Mouse (Mus musculus): ENCODE data around the gene Zbtb20. TPM values are rescaled to one million over a fixed set of nuclear protein-coding genes. Genes with fewer than 3 reads are reported as not detected.

Gene Zbtb20
- polyA plus RNA-seq, 1 experiment from 2014 or later = 18.8 TPM

- 0 out of 2 replicates have a peak, but pooled peaks cover 8% of the 10 kb centered on the region for H3K4me1 ChIP-seq (replicated peaks)
- no peaks in the 10 kb centered on the region for H3K36me3 ChIP-seq
- H3K4me2 ChIP-seq (replicated peaks) = 0 out of 2 replicates have a peak overlapping the region, but pooled peaks have one; percentile 22
- no peak overlapping the region for H3K9ac ChIP-seq
- peak; percentile 42; the same call in 1 of the 2 replicates for ATAC-seq
- no peak overlapping the region for H3K4me3 ChIP-seq (replicated peaks)
- H3K9me3 ChIP-seq = no peaks in the 10 kb centered on the region
- 32% methylated on average over 11 of the region's 11 CpGs for WGBS
- no peak overlapping the region for H3K27ac ChIP-seq
- no peaks in the 10 kb centered on the region for H3K27me3 ChIP-seq (replicated peaks)
Measured at GRCm38 (mm10) chr16:43334411-43335150, 458.9 kb downstream of the Zbtb20 start.

- Histone ChIP-seq H3K9ac (no peak overlapping the region), H3K4me2 (replicated peaks) (no peak overlapping the region), H3K27ac (no peak overlapping the region), H3K27me3 (replicated peaks) (no peaks in the 10 kb centered on the region), H3K36me3 (no peaks in the 10 kb centered on the region), H3K4me1 (replicated peaks) (0 out of 2 replicates have a peak, but pooled peaks cover 8% of the 10 kb centered on the region), H3K9me3 (no peaks in the 10 kb centered on the region), H3K4me3 (replicated peaks) (no peak overlapping the region)
- ATAC-seq = peak; percentile 81
- WGBS = 48% methylated on average over 8 of the region's 8 CpGs
Measured at GRCm38 (mm10) chr16:43335151-43335823, 459.6 kb downstream of the Zbtb20 start.

- 75% methylated on average over 4 of the region's 4 CpGs for WGBS
- no peak overlapping the region for H3K4me2 ChIP-seq (replicated peaks)
- no peak for ATAC-seq
- H3K9me3 ChIP-seq = no peaks in the 10 kb centered on the region
- no peaks in the 10 kb centered on the region for H3K36me3 ChIP-seq
- 0 out of 2 replicates have a peak, but pooled peaks cover 8% of the 10 kb centered on the region for H3K4me1 ChIP-seq (replicated peaks)
- no peak overlapping the region for H3K9ac ChIP-seq
- no peaks in the 10 kb centered on the region for H3K27me3 ChIP-seq (replicated peaks)
- H3K4me3 ChIP-seq (replicated peaks) = no peak overlapping the region
- no peak overlapping the region for H3K27ac ChIP-seq
Measured at GRCm38 (mm10) chr16:43335824-43336215, 460.1 kb downstream of the Zbtb20 start.

- 87% methylated on average over 4 of the region's 4 CpGs for WGBS
- no peak for ATAC-seq
- Histone ChIP-seq H3K27ac (no peak overlapping the region), H3K4me2 (replicated peaks) (no peak overlapping the region), H3K4me3 (replicated peaks) (no peak overlapping the region), H3K36me3 (no peaks in the 10 kb centered on the region), H3K9ac (no peak overlapping the region), H3K4me1 (replicated peaks) (no peaks in the 10 kb centered on the region), H3K9me3 (no peaks in the 10 kb centered on the region), H3K27me3 (replicated peaks) (no peaks in the 10 kb centered on the region)
Measured at GRCm38 (mm10) chr16:43340712-43341111, 465.0 kb downstream of the Zbtb20 start.

- no peak for ATAC-seq
- no peaks in the 10 kb centered on the region for H3K36me3 ChIP-seq
- no peak overlapping the region for H3K4me3 ChIP-seq (replicated peaks)
- H3K4me1 ChIP-seq (replicated peaks) = no peaks in the 10 kb centered on the region
- no peak overlapping the region for H3K9ac ChIP-seq
- no peaks in the 10 kb centered on the region for H3K9me3 ChIP-seq
- no peak overlapping the region for H3K27ac ChIP-seq
- H3K27me3 ChIP-seq (replicated peaks) = no peaks in the 10 kb centered on the region
- no peak overlapping the region for H3K4me2 ChIP-seq (replicated peaks)
Measured at GRCm38 (mm10) chr16:43341916-43342455, 466.3 kb downstream of the Zbtb20 start.

- no peak overlapping the region for H3K4me3 ChIP-seq (replicated peaks)
- no peaks in the 10 kb centered on the region for H3K4me1 ChIP-seq (replicated peaks)
- H3K9me3 ChIP-seq = no peaks in the 10 kb centered on the region
- H3K9ac ChIP-seq = no peak overlapping the region
- H3K4me2 ChIP-seq (replicated peaks) = no peak overlapping the region
- no peak for ATAC-seq
- no peaks in the 10 kb centered on the region for H3K36me3 ChIP-seq
- no peak overlapping the region for H3K27ac ChIP-seq
- H3K27me3 ChIP-seq (replicated peaks) = no peaks in the 10 kb centered on the region
Measured at GRCm38 (mm10) chr16:43346094-43346493, 470.4 kb downstream of the Zbtb20 start.

- Histone ChIP-seq H3K36me3 (no peaks in the 10 kb centered on the region), H3K4me3 (replicated peaks) (no peak overlapping the region), H3K27ac (no peak overlapping the region), H3K27me3 (replicated peaks) (no peaks in the 10 kb centered on the region), H3K4me2 (replicated peaks) (no peak overlapping the region), H3K9ac (no peak overlapping the region), H3K4me1 (replicated peaks) (no peaks in the 10 kb centered on the region), H3K9me3 (no peaks in the 10 kb centered on the region)
- no peak for ATAC-seq
- 89% methylated on average over 9 of the region's 9 CpGs for WGBS
Measured at GRCm38 (mm10) chr16:43355776-43356645, 480.3 kb downstream of the Zbtb20 start.

- ATAC-seq = no peak
- H3K4me2 ChIP-seq (replicated peaks) = no peak overlapping the region
- H3K9ac ChIP-seq = no peak overlapping the region
- no peak overlapping the region for H3K27ac ChIP-seq
- no peaks in the 10 kb centered on the region for H3K9me3 ChIP-seq
- H3K27me3 ChIP-seq (replicated peaks) = no peaks in the 10 kb centered on the region
- WGBS = 68% methylated on average over 3 of the region's 3 CpGs
- H3K36me3 ChIP-seq = no peaks in the 10 kb centered on the region
- no peak overlapping the region for H3K4me3 ChIP-seq (replicated peaks)
- H3K4me1 ChIP-seq (replicated peaks) = 0 out of 2 replicates have a peak, but pooled peaks cover 6% of the 10 kb centered on the region
Measured at GRCm38 (mm10) chr16:43359546-43359945, 483.9 kb downstream of the Zbtb20 start.

- 0 out of 2 replicates have a peak, but pooled peaks cover 6% of the 10 kb centered on the region for H3K4me1 ChIP-seq (replicated peaks)
Measured at GRCm38 (mm10) chr16:43360112-43360511, 484.4 kb downstream of the Zbtb20 start.

GRCm38 (mm10) chr16:43360838-43361480 lies 485.3 kb downstream of the Zbtb20 start:
- Histone ChIP-seq H3K27ac (no peak overlapping the region), H3K9me3 (no peaks in the 10 kb centered on the region), H3K27me3 (replicated peaks) (no peaks in the 10 kb centered on the region), H3K36me3 (no peaks in the 10 kb centered on the region), H3K9ac (no peak overlapping the region), H3K4me3 (replicated peaks) (no peak overlapping the region), H3K4me2 (replicated peaks) (no peak overlapping the region), H3K4me1 (replicated peaks) (0 out of 2 replicates have a peak, but pooled peaks cover 6% of the 10 kb centered on the region)
- ATAC-seq = no peak
- 84% methylated on average over 7 of the region's 7 CpGs for WGBS

More at GRCm38 (mm10) chr16:43360112-43360511, 484.4 kb downstream of the Zbtb20 start:
- H3K9ac ChIP-seq = no peak overlapping the region
- no peak overlapping the region for H3K27ac ChIP-seq
- ATAC-seq = no peak
- no peak overlapping the region for H3K4me2 ChIP-seq (replicated peaks)
- H3K27me3 ChIP-seq (replicated peaks) = no peaks in the 10 kb centered on the region
- no peak overlapping the region for H3K4me3 ChIP-seq (replicated peaks)
- no peaks in the 10 kb centered on the region for H3K9me3 ChIP-seq
- H3K36me3 ChIP-seq = no peaks in the 10 kb centered on the region
- 89% methylated on average over 2 of the region's 2 CpGs for WGBS

- no peaks in the 10 kb centered on the region for H3K27me3 ChIP-seq (replicated peaks)
- H3K4me2 ChIP-seq (replicated peaks) = 0 out of 2 replicates have a peak overlapping the region, but pooled peaks have one; percentile 17
- H3K9ac ChIP-seq = no peak overlapping the region
- ATAC-seq = peak; percentile 76
- H3K36me3 ChIP-seq = no peaks in the 10 kb centered on the region
- 61% methylated on average over 9 of the region's 9 CpGs for WGBS
- H3K27ac ChIP-seq = 0 out of 2 replicates have a peak overlapping the region, but pooled peaks have one; percentile 36
- no peak overlapping the region for H3K4me3 ChIP-seq (replicated peaks)
- no peaks in the 10 kb centered on the region for H3K9me3 ChIP-seq
- H3K4me1 ChIP-seq (replicated peaks) = 0 out of 2 replicates have a peak, but pooled peaks cover 6% of the 10 kb centered on the region
Measured at GRCm38 (mm10) chr16:43362651-43363300, 487.1 kb downstream of the Zbtb20 start.

Data from intestine, embryonic 15.5 days (tissue).